Mouse (Mus musculus) forebrain, embryonic 10.5 days (tissue): ENCODE measurements around the gene Asb16. TPM values are rescaled to one million over a fixed set of nuclear protein-coding genes. Genes with fewer than 3 reads are reported as not detected.

ENCODE experiments used
- DNase-seq: peaks from one replicate; pipeline ENCODE4 v3.0.0-alpha.2; 2017; ENCODE audit warnings: low spot score; ENCODE audit errors: extremely low spot score
- H3K27ac ChIP-seq: fragments of 300-500 bp; sonication (generic); 2 replicates; pipeline ENCODE4 v1.5.1; 2016; ENCODE audit warnings: mild to moderate bottlenecking
- H3K27me3 ChIP-seq: fragments of 300-500 bp; sonication (generic); 2 replicates; pipeline ENCODE4 v1.6.1; 2016; ENCODE audit warnings: mild to moderate bottlenecking; ENCODE audit not compliant: poor library complexity, severe bottlenecking
- H3K36me3 ChIP-seq: fragments of 300-500 bp; sonication (generic); replicated peaks from 2 replicates; pipeline ENCODE4 v1.6.1; 2016; ENCODE audit warnings: mild to moderate bottlenecking, moderate library complexity
- H3K4me1 ChIP-seq: fragments of 300-500 bp; sonication (generic); 2 replicates; pipeline ENCODE4 v1.6.1; 2016
- H3K4me3 ChIP-seq: fragments of 300-500 bp; sonication (generic); 2 replicates; pipeline ENCODE4 v1.5.1; 2016; ENCODE audit warnings: mild to moderate bottlenecking, moderate library complexity
- H3K9me3 ChIP-seq: fragments of 300-500 bp; sonication (generic); 2 replicates; pipeline ENCODE4 v1.6.1; 2016; ENCODE audit warnings: mild to moderate bottlenecking, moderate library complexity
- WGBS: fragments of 180-500 bp; shearing (Covaris S2); methylation state at CpG from one replicate; pipeline ENCODE4 v1.1.7; 2016; 5-methylcytosine and 5-hydroxymethylcytosine counted together
- polyA plus RNA-seq: library from polyadenylated mRNA; unstranded; fragments of >200 nt; fragmentation: Nextera tagmentation; extraction: Ambion mirVana; gene quantifications from 2 replicates; pipeline ENCODE4 v1.2.1, GENCODE M21; 2016

Asb16 gene
- polyA plus RNA-seq, 1 experiment from 2014 or later, result 0.06 TPM

- Histone ChIP-seq H3K27ac (no peak overlapping the region), H3K4me3 (peak overlapping the region; percentile 94; the same call in 1 of the 2 replicates), H3K9me3 (no peaks in the 10 kb centered on the region), H3K36me3 (peaks cover 61% of the 10 kb centered on the region), H3K4me1 (peaks cover 32% of the 10 kb centered on the region), H3K27me3 (no peaks in the 10 kb centered on the region)
- DNase-seq, result no peak
- WGBS, result 96% methylated on average over 13 of the region's 13 CpGs
Measured at GRCm38 (mm10) chr11:102293971-102294370, 25.4 kb downstream of the Asb16 start.

GRCm38 (mm10) chr11:102294416-102294815 lies 25.9 kb downstream of the Asb16 start:
- Histone ChIP-seq H3K27ac (no peak overlapping the region), H3K9me3 (no peaks in the 10 kb centered on the region), H3K4me1 (peaks cover 30% of the 10 kb centered on the region), H3K36me3 (peaks cover 57% of the 10 kb centered on the region), H3K27me3 (no peaks in the 10 kb centered on the region), H3K4me3 (peak overlapping the region; percentile 94; the same call in 1 of the 2 replicates)
- no peak for DNase-seq
- 86% methylated on average over 5 of the region's 5 CpGs for WGBS

DNA sequence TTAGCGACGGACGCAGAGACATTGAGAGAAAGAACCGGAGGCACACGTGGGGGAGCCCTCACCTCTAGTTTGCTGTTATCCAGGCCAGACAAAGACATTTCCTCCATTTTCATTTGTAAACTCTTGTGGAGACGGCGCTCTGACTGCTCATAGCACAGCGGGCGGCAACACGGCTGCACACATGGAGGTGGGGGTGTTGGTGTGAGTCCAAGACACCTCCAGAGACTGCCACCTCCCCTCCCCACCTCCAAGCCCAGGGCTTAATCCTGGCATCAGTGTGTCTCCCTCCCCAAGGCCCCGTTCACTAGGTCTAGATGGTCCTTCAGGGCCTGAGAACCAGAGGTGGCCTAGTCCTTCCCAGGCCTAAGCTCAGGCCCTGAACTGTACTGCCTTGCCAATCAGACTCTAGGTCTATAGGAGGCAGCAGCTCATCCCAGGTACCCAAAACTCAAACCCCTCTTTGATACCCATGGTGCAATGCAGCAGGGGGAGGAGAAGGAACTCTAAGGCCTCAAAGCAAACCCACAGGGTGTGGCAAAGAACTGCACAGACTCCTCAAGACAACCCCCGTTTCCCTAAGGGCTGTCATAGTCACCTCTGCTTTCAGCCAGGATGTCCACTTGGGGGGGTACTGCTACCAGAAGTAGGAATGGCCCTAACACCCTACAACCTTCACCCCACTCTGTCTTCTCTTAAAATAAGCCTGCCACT lies 26.5 kb downstream of the Asb16 start:
- H3K27ac ChIP-seq, result peak overlapping the region; percentile 98
- H3K36me3 ChIP-seq, result peaks cover 50% of the 10 kb centered on the region
- H3K9me3 ChIP-seq, result no peaks in the 10 kb centered on the region
- no peaks in the 10 kb centered on the region for H3K27me3 ChIP-seq
- 79% methylated on average over 12 of the region's 12 CpGs for WGBS
- H3K4me1 ChIP-seq, result peaks cover 32% of the 10 kb centered on the region
- DNase-seq, result no peak
- H3K4me3 ChIP-seq, result peak overlapping the region; percentile 94

GRCm38 (mm10) chr11:102295598-102296471 lies 27.3 kb downstream of the Asb16 start:
- H3K9me3 ChIP-seq, result no peaks in the 10 kb centered on the region
- peak; percentile 73 for DNase-seq
- peak overlapping the region; percentile 98 for H3K27ac ChIP-seq
- H3K4me3 ChIP-seq, result peak overlapping the region; percentile 94
- peaks cover 32% of the 10 kb centered on the region for H3K4me1 ChIP-seq
- peaks cover 42% of the 10 kb centered on the region for H3K36me3 ChIP-seq
- WGBS, result under 1% methylated on average over 72 of the region's 73 CpGs
- no peaks in the 10 kb centered on the region for H3K27me3 ChIP-seq

- WGBS, result under 1% methylated on average over 85 of the region's 125 CpGs
- Histone ChIP-seq H3K27me3 (no peaks in the 10 kb centered on the region), H3K4me3 (peak within 1 kb of the TSS; percentile 94), H3K9me3 (no peaks in the 10 kb centered on the region), H3K27ac (peak within 1 kb of the TSS; percentile 98), H3K4me1 (peaks cover 32% of the 10 kb centered on the region), H3K36me3 (peaks cover 33% of the 10 kb centered on the region)
- peak; percentile 98 for DNase-seq
Measured at GRCm38 (mm10) chr11:102296491-102297472, 28.2 kb downstream of the Asb16 start, which contains the start of gene Atxn7l3. TSS of gene Atxn7l3 (minus strand) at chr11:102296631.

- Histone ChIP-seq H3K36me3 (peaks cover 22% of the 10 kb centered on the region), H3K4me3 (peak overlapping the region; percentile 94), H3K4me1 (peaks cover 32% of the 10 kb centered on the region), H3K27ac (peak overlapping the region; percentile 98), H3K9me3 (no peaks in the 10 kb centered on the region), H3K27me3 (no peaks in the 10 kb centered on the region)
- DNase-seq, result no peak
- WGBS, result 29% methylated on average over 27 of the region's 27 CpGs
Measured at GRCm38 (mm10) chr11:102297577-102298556, 29.3 kb downstream of the Asb16 start.

DNA sequence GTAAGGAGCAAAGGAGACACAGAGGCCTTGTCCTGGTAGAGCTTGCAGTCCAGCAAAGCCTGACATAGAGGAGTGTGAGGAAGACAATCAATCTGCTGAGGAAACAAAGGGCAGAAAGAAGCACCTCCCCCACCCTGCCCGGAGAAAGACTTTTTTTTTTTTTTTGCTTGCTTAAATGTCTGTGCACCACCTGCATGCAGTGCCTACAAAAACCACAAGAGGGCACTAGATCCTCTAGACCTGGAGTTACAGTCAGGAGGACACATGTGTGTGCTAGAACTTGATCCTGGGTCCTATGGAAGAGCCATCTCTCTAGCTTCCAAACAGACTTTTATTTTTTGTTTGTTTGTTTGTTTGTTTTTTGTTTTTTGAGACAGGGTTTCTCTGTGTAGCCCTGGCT lies 31.3 kb downstream of the Asb16 start:
- Histone ChIP-seq H3K27me3 (no peaks in the 10 kb centered on the region), H3K27ac (no peak overlapping the region), H3K4me3 (no peak overlapping the region), H3K36me3 (peaks cover 5% of the 10 kb centered on the region), H3K9me3 (no peaks in the 10 kb centered on the region), H3K4me1 (peaks cover 25% of the 10 kb centered on the region)
- WGBS, result 14% methylated on average over 1 of the region's 1 CpGs
- peak; percentile 61 for DNase-seq

DNA sequence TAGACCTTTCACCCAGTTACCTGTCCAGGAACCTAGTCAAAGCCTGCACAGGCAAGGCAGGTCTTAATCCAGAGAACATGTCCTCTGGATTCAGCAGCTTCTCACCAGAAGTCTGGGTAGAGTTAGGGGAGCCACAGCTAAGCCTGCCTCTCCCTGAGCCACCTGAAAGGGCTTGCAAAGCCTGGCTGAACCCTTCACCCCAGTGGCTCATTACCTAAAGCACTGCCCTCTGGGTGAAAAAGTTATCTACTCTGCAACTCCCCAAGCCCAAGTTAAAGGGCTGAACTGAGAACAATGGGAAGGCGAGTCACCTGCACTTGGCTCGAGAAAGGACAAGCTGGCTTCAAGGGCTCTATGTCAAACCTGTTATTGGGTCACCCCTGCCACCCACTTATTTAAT lies 35.6 kb downstream of the Asb16 start:
- Histone ChIP-seq H3K36me3 (peaks cover 43% of the 10 kb centered on the region), H3K9me3 (no peaks in the 10 kb centered on the region), H3K27me3 (no peaks in the 10 kb centered on the region), H3K27ac (no peak overlapping the region), H3K4me1 (peaks cover 23% of the 10 kb centered on the region), H3K4me3 (no peak overlapping the region)
- 43% methylated on average over 2 of the region's 2 CpGs for WGBS
- DNase-seq, result no peak

- Histone ChIP-seq H3K36me3 (peaks cover 55% of the 10 kb centered on the region), H3K4me3 (no peak overlapping the region), H3K4me1 (peaks cover 32% of the 10 kb centered on the region), H3K9me3 (no peaks in the 10 kb centered on the region), H3K27me3 (no peaks in the 10 kb centered on the region), H3K27ac (no peak overlapping the region)
- WGBS, result 68% methylated on average over 3 of the region's 3 CpGs
- DNase-seq, result no peak
Measured at GRCm38 (mm10) chr11:102305359-102305758, 36.8 kb downstream of the Asb16 start.

DNA sequence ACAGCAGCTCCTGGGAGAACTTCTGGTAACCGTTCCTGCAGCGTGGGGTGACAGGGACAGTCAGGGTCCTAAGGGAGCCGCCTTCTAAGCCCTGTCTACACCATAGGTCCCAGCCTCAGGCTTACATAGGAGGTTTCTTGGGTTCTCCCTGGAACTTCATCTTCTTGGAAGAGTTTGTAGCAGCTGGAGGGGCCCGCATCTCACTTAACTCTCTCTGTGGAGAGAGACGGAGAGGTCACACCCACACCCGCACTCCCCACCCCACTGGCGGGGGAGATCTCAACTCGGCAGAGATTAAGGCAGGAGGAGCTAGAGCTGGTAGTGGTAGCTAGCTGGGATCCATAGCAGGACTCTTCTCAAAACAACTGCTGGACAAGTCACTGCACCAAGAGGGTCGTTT lies 39.6 kb downstream of the Asb16 start:
- Histone ChIP-seq H3K27ac (no peak overlapping the region), H3K27me3 (no peaks in the 10 kb centered on the region), H3K4me1 (peaks cover 56% of the 10 kb centered on the region), H3K4me3 (no peak overlapping the region), H3K9me3 (no peaks in the 10 kb centered on the region), H3K36me3 (peaks cover 82% of the 10 kb centered on the region)
- WGBS, result 78% methylated on average over 9 of the region's 9 CpGs
- no peak for DNase-seq

DNA sequence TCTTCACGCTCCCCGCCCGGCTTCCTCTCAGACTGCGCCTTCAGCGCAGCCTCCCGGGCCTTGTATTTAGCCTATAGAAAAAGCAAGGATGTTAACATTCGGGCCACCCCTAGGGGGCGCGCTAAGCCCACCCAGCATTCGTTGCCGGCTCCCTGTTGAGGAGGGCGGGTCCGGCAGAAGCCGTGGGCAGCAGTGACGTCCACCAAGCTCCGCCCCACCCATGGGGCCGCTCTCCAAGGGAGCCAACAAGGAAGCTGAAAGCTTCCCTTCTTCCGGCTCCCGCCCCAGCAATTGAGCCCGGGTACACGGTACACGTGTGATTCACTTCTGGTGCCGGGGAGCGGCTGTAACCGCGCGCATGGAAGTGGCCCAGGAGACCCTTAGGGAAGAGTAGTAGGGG lies 40.4 kb downstream of the Asb16 start:
- WGBS, result 2% methylated on average over 27 of the region's 27 CpGs
- Histone ChIP-seq H3K9me3 (no peaks in the 10 kb centered on the region), H3K27ac (peak overlapping the region; percentile 81), H3K4me3 (peak overlapping the region; percentile 54), H3K27me3 (no peaks in the 10 kb centered on the region), H3K36me3 (peaks cover 91% of the 10 kb centered on the region), H3K4me1 (peaks cover 59% of the 10 kb centered on the region)
- peak; percentile 98 for DNase-seq
